Mouse (Mus musculus) stomach, embryonic 14.5 days (tissue): ENCODE results near the gene Usp8. TPM values are rescaled to one million over a fixed set of nuclear protein-coding genes. Genes with fewer than 3 reads are reported as not detected.

ENCODE experiments used
- ATAC-seq: fragments of 200-750 bp; cut with Nextera tagmentation; 2 replicates; pipeline ENCODE4 v1.8.0; 2017; ENCODE audit warnings: low read depth, moderate TSS enrichment; ENCODE audit not compliant: insufficient number of reproducible peaks, insufficient read depth, low FRiP score
- H3K27ac ChIP-seq: fragments of 300-500 bp; sonication (generic); 2 replicates; pipeline ENCODE4 v1.5.1; 2014; ENCODE audit warnings: mild to moderate bottlenecking, low read length, moderate library complexity, mixed read lengths
- H3K27me3 ChIP-seq: fragments of 300-500 bp; sonication (generic); 2 replicates; pipeline ENCODE4 v1.6.1; 2014; ENCODE audit warnings: low read length, control low read depth, mixed read lengths; ENCODE audit not compliant: control insufficient read depth, insufficient read depth
- H3K36me3 ChIP-seq: fragments of 300-500 bp; sonication (generic); 2 replicates; pipeline ENCODE4 v1.6.1; 2014; ENCODE audit warnings: mild to moderate bottlenecking, control low read depth, low read length, moderate library complexity, mixed read lengths; ENCODE audit not compliant: control insufficient read depth, insufficient read depth
- H3K4me1 ChIP-seq: fragments of 300-500 bp; sonication (generic); 2 replicates; pipeline ENCODE4 v1.6.1; 2014; ENCODE audit warnings: low read length, control low read depth, mixed read lengths; ENCODE audit not compliant: control insufficient read depth, insufficient read depth
- H3K4me2 ChIP-seq: fragments of 300-500 bp; sonication (generic); replicated peaks from 2 replicates; pipeline ENCODE4 v1.6.1; 2014; ENCODE audit warnings: low read depth, low read length, control low read depth
- H3K4me3 ChIP-seq: fragments of 300-500 bp; sonication (generic); 2 replicates; pipeline ENCODE4 v1.5.1; 2014; ENCODE audit warnings: low read depth, low read length, control low read depth
- H3K9ac ChIP-seq: fragments of 300-500 bp; sonication (generic); replicated peaks from 2 replicates; pipeline ENCODE4 v1.6.1; 2014; ENCODE audit warnings: low read depth, mild to moderate bottlenecking, control low read depth, low read length, moderate library complexity, mixed read lengths
- H3K9me3 ChIP-seq: fragments of 300-500 bp; sonication (generic); 2 replicates; pipeline ENCODE4 v1.6.1; 2016; ENCODE audit warnings: low read depth, low read length, control low read depth; ENCODE audit not compliant: control insufficient read depth
- WGBS: fragments of 180-500 bp; shearing (Covaris S2); extraction: QIAGEN DNeasy Blood & Tissue Kit; methylation state at CpG from one replicate; pipeline ENCODE4 v1.1.7; 2014; 5-methylcytosine and 5-hydroxymethylcytosine counted together
- polyA plus RNA-seq: library from polyadenylated mRNA; unstranded; fragments of >200 nt; fragmentation: Nextera tagmentation; extraction: Ambion mirVana; gene quantifications from 2 replicates; pipeline ENCODE4 v1.2.1, GENCODE M21; 2014

Usp8 gene
- polyA plus RNA-seq, 1 experiment from 2014 or later: 40.3 TPM

DNA sequence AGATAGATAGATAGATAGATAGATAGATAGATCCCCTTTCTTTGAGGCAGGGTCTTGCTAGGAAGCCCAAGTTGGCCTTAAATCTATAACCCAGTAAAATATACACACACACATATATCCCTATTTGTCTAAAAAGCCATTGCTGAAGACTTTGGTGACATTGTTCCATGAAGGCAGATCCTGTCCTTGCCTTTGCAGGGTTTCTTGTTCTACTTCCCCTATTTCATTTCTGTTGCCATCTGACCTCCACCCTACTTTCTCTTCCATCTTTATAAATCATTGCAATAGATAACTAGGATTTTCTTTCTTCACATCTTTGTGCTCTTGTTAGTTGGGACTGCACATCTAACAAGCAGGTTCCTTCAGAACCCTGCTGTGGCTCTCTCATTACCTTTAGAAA is 5.8 kb downstream of the Usp8 start:
- Histone ChIP-seq H3K4me1 (peaks cover 5% of the 10 kb centered on the region; the same call in 1 of the 2 replicates), H3K4me3 (no peak overlapping the region), H3K9me3 (no peaks in the 10 kb centered on the region), H3K27ac (no peak overlapping the region), H3K27me3 (no peaks in the 10 kb centered on the region), H3K9ac (no peak overlapping the region), H3K36me3 (0 out of 2 replicates have a peak, but pooled peaks cover 2% of the 10 kb centered on the region), H3K4me2 (no peak overlapping the region)
- no peak for ATAC-seq

DNA sequence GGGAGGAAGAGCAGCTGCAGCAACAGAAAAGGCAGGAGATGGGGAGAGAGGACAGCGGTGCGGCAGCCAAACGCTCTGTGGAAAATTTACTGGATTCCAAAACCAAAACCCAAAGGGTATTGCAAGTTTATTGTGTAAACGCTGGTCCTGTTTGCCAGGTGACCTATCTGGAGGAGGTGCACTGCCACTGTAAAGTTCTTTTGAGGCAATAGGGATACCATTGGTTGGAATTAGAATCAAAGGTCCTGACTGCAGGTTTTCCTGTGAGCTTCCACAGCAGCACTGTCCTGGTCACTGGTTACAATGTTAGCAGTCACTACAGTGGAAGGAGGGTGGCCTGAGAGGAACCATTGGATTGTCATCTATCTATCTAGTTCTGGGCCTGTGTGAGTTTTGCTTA is 22.1 kb downstream of the Usp8 start:
- Histone ChIP-seq H3K9me3 (no peaks in the 10 kb centered on the region), H3K4me3 (no peak overlapping the region), H3K36me3 (peaks cover 45% of the 10 kb centered on the region), H3K9ac (no peak overlapping the region), H3K27me3 (no peaks in the 10 kb centered on the region), H3K4me1 (no peaks in the 10 kb centered on the region), H3K27ac (no peak overlapping the region), H3K4me2 (no peak overlapping the region)
- ATAC-seq: no peak
- WGBS: 91% methylated on average over 4 of the region's 4 CpGs

DNA sequence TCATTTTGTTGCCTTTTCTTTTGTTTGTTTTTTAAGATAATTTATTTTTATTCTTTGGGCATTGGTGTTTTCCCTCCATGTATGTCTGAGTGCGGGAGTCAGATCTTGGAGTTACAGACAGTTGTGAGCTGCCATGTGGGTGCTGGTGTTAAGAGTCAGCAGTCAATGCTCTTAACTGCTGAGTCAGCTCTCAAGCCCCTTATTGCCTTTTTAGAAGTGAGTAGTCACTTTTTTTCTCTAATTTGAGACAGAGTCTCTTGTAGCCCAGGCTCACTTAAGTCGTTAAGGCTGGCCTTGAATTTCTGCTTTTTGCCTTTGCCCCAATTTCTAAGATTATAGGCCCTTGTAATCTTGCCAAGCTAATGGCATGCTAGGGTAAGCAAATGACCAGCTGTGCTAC is 23.4 kb downstream of the Usp8 start:
- ATAC-seq: no peak
- Histone ChIP-seq H3K27ac (no peak overlapping the region), H3K4me2 (no peak overlapping the region), H3K36me3 (peaks cover 49% of the 10 kb centered on the region), H3K9me3 (no peaks in the 10 kb centered on the region), H3K4me1 (no peaks in the 10 kb centered on the region), H3K27me3 (no peaks in the 10 kb centered on the region), H3K9ac (no peak overlapping the region), H3K4me3 (no peak overlapping the region)
- WGBS: 82% methylated on average over 2 of the region's 2 CpGs

DNA sequence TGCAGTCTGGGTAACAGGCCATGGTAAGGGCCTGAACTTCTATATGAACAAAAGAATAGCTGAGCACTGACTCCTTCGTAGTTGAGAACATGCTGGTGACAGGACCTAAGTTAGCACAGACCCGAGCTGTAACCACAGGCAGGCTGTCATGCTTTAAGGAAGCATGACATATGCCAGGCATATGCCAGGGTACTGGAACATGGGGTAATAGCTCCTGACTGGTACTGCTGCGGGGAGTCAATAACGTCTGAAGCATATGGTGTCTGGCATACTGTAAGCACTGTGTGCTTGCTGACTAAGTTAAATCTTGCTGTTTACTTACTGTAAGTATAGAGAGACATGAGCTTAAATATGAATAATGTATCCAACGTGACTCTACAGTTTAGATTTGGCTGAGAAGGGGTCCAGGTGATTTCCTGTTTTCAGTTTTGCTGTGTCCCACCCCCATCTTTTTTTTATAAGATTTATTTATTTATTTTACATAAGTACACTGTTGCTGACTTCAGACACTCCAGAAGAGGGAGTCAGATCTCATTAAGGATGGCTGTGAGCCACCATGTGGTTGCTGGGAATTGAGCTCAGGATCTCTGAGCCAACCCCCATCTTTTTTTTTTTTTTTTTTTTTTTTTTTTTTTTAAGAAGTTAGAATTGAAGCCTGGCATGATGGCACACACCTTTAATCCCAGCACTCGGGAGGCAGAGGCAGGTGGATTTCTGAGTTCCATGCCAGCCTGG is 28.4 kb downstream of the Usp8 start:
- peaks cover 53% of the 10 kb centered on the region for H3K36me3 ChIP-seq
- no peak overlapping the region for H3K4me3 ChIP-seq
- no peaks in the 10 kb centered on the region for H3K27me3 ChIP-seq
- 77% methylated on average over 6 of the region's 6 CpGs for WGBS
- H3K4me2 ChIP-seq: no peak overlapping the region
- H3K4me1 ChIP-seq: no peaks in the 10 kb centered on the region
- no peak for ATAC-seq
- H3K9ac ChIP-seq: no peak overlapping the region
- no peak overlapping the region for H3K27ac ChIP-seq
- no peaks in the 10 kb centered on the region for H3K9me3 ChIP-seq

DNA sequence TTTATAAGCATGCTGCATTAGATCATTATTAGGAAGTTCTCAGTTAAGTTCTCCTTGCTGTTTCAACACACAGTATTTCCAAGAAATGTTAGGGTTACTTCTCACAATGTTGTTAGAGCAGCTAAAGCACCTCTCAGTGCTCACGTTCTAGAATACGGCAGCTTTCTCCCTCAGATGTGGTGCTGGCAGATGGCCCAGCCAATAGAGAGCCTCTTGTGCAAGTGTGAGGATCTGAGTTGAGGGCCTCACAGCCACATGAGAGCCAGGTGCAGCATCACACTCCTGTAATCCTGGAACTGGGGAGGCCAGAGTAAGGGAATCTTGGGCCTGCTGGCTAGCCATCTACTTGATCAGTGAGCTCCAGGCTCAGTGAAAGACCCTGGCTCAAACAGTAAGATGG is 33.2 kb downstream of the Usp8 start:
- no peaks in the 10 kb centered on the region for H3K27me3 ChIP-seq
- H3K27ac ChIP-seq: no peak overlapping the region
- peaks cover 45% of the 10 kb centered on the region for H3K36me3 ChIP-seq
- 87% methylated on average over 2 of the region's 2 CpGs for WGBS
- H3K4me2 ChIP-seq: no peak overlapping the region
- no peaks in the 10 kb centered on the region for H3K9me3 ChIP-seq
- ATAC-seq: no peak
- H3K4me1 ChIP-seq: no peaks in the 10 kb centered on the region
- H3K4me3 ChIP-seq: no peak overlapping the region
- no peak overlapping the region for H3K9ac ChIP-seq

DNA sequence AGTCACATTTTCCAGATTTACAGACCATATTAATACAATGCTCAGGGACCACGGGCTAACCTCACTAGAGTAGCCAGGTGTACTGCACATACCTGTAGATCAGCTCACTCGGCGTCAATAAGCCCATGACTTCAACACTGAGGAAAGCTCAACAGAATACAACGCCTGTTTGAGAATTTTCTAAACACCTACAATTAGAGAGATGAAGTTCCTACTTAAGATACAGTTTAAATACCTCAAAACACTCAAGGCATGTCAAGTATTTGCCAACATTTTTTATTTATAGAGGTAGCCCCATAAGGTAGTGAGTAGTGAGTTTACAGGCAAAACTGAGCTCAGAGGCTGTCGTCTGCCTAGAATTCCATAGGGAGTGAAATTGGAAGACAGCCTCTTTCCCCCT is 36.3 kb downstream of the Usp8 start:
- H3K36me3 ChIP-seq: peaks cover 43% of the 10 kb centered on the region
- no peak overlapping the region for H3K4me2 ChIP-seq
- no peak for ATAC-seq
- H3K4me3 ChIP-seq: no peak overlapping the region
- H3K27me3 ChIP-seq: no peaks in the 10 kb centered on the region
- H3K9ac ChIP-seq: no peak overlapping the region
- H3K27ac ChIP-seq: no peak overlapping the region
- H3K4me1 ChIP-seq: no peaks in the 10 kb centered on the region
- no peaks in the 10 kb centered on the region for H3K9me3 ChIP-seq
- 90% methylated on average over 5 of the region's 5 CpGs for WGBS

DNA sequence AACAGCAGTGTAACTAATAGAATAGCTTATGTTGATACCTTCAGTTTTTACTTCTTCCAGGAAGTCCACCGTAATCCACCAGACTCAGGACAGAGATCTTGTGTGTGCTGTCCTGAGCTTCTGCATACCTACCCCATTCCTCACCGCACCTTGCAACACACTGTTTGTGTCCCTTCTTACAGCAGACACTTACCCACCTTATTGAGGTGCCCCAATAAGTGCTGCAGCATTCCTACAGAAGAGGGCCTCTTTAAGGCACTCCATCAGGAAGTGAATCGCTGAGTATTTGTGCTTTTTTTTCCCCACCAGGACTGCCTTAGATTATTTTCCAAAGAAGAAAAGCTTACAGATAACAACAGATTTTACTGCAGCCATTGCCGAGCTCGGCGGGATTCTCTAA is 48.5 kb downstream of the Usp8 start:
- Histone ChIP-seq H3K36me3 (peaks cover 72% of the 10 kb centered on the region), H3K27me3 (no peaks in the 10 kb centered on the region), H3K9ac (no peak overlapping the region), H3K4me1 (no peaks in the 10 kb centered on the region), H3K4me3 (no peak overlapping the region), H3K9me3 (no peaks in the 10 kb centered on the region), H3K4me2 (no peak overlapping the region), H3K27ac (no peak overlapping the region)
- WGBS: 97% methylated on average over 6 of the region's 6 CpGs
- no peak for ATAC-seq

DNA sequence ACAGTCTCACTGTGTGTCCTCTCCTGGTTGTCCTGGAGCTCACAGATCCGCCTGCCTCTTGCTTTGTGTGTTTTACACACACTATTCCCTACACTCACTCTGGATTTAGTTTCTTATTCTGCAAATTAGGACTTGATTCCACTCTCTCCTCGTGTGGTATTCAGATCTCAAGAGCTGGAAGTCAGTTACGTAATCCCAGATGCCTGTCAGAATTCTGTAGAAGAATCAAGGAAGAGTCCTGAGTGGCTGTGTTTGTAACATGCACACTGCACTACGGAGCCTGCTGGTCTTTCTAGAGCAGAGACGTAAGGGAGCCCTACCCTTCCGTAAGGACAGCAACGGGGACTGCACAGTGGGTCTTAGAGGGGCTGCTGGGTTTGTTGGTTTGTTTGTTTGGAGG is 52.2 kb downstream of the Usp8 start:
- H3K4me3 ChIP-seq: no peak overlapping the region
- 92% methylated on average over 7 of the region's 7 CpGs for whole genome bisulfite sequencing
- H3K27ac ChIP-seq: no peak overlapping the region
- no peak for ATAC-seq
- H3K4me1 ChIP-seq: no peaks in the 10 kb centered on the region
- H3K9ac ChIP-seq: no peak overlapping the region
- no peaks in the 10 kb centered on the region for H3K9me3 ChIP-seq
- H3K36me3 ChIP-seq: peaks cover 69% of the 10 kb centered on the region
- no peaks in the 10 kb centered on the region for H3K27me3 ChIP-seq
- H3K4me2 ChIP-seq: no peak overlapping the region
